Mouse (Mus musculus) cerebellum, adult 11-12 months (tissue): ENCODE data around the gene Mybbp1a.

Experiments used
- DNase-seq: peaks from one replicate; pipeline ENCODE4 v3.0.0; 2022

The Mybbp1a gene

GRCm38 (mm10) chr11:72481952-72482351 is 40.8 kb downstream of the Mybbp1a start:
- no peak for DNase-seq

- no peak for DNase-seq
Measured at GRCm38 (mm10) chr11:72484549-72484948, 43.4 kb downstream of the Mybbp1a start.

- no peak for DNase-seq
Measured at GRCm38 (mm10) chr11:72485157-72485556, 44.0 kb downstream of the Mybbp1a start.

GRCm38 (mm10) chr11:72485960-72486359 is 44.8 kb downstream of the Mybbp1a start:
- no peak for DNase-seq

GRCm38 (mm10) chr11:72487171-72487570 is 46.0 kb downstream of the Mybbp1a start:
- DNase-seq, result no peak

- DNase-seq, result no peak
Measured at GRCm38 (mm10) chr11:72487739-72488138, 46.6 kb downstream of the Mybbp1a start.

GRCm38 (mm10) chr11:72488753-72489271 is 47.7 kb downstream of the Mybbp1a start:
- peak; percentile 34 for DNase-seq

- DNase-seq, result no peak
Measured at GRCm38 (mm10) chr11:72489397-72489796, 48.2 kb downstream of the Mybbp1a start.

GRCm38 (mm10) chr11:72489881-72490301 is 48.7 kb downstream of the Mybbp1a start, which contains the start of gene Spns2:
Gene Spns2, minus strand, starts transcription at chr11:72489904.
- DNase-seq, result peak; percentile 63

GRCm38 (mm10) chr11:72491130-72491960 is 50.2 kb downstream of the Mybbp1a start:
- no peak for DNase-seq

- DNase-seq, result no peak
Measured at GRCm38 (mm10) chr11:72494046-72494988, 53.2 kb downstream of the Mybbp1a start.

GRCm38 (mm10) chr11:72496066-72496465 is 54.9 kb downstream of the Mybbp1a start:
- no peak for DNase-seq

- no peak for DNase-seq
Measured at GRCm38 (mm10) chr11:72496775-72497174, 55.6 kb downstream of the Mybbp1a start.

GRCm38 (mm10) chr11:72497367-72497766 is 56.2 kb downstream of the Mybbp1a start:
- no peak for DNase-seq

GRCm38 (mm10) chr11:72500139-72500538 is 59.0 kb downstream of the Mybbp1a start:
- DNase-seq, result no peak
